Mouse (Mus musculus): ENCODE measurements around the gene Nme3.
A peak's percentile ranks its signal among the peaks of the same experiment; 100 is the strongest.
"Not testable (repeated sequence)": the region's sequence is repeated elsewhere in the genome, so short reads cannot be mapped to it uniquely, and the experiment has no call there.

Nme3 gene

DNA sequence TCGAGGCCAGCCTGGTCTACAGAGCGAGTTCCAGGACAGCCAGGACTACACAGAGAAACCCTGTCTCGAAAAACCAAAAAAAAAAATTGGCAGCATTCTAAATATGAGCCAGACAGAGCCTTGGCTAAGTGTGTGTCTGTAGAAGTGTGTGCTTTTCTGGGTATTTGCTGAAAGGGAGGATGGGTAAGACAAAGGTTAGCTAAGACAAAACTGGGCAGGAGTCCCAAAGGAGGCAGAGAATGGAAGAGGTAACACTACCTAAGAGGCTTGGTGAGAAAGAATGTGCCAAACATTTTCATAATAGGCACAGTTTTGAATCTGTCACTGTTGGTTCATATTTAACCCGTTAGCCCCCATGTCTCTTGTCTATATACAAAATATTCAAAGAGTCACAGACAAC lies 36.1 kb downstream of the Nme3 start:
- Histone ChIP-seq H3K4me3 (replicated peaks; ENCODE audit: low read length) (no peak overlapping the region), H3K9me3 (ENCODE audit: low read length) (no peaks in the 10 kb centered on the region), H3K4me1 (replicated peaks; ENCODE audit: low read depth, low read length) (peaks cover 29% of the 10 kb centered on the region), H3K36me3 (ENCODE audit: insufficient read depth, low read length) (peaks cover 41% of the 10 kb centered on the region), H3K27me3 (ENCODE audit: insufficient read depth, low read length) (no peaks in the 10 kb centered on the region)
- TF ChIP-seq POU5F1 (IDR thresholded peaks at IDR 0.05; ENCODE audit: borderline replicate concordance, low read length) (no peak), CTCF (conservative IDR thresholded peaks at IDR 0.05; ENCODE audit: low read length) (no peak), NANOG (IDR thresholded peaks at IDR 0.05; ENCODE audit: borderline replicate concordance, low read length) (no peak)

DNA sequence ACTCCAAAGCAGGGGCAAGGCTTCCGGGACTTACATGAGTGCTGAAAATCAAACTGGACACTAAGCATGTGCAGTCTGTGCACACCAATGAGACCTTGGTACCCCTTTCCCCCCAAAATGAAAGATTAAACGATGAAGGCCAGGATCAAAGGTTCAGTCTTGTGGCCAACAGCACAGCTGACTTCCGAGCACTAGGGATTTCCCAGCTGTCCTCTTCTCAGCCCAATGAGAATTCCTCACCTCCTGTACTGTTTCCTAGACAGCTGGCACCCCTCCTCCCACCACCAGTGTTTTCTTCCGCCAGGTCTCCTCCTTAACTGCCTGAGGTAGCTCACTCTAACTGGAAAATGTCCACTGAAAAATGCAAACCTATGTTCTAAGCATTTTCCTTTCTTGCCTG lies 36.9 kb downstream of the Nme3 start:
- Histone ChIP-seq H3K27me3 (ENCODE audit: insufficient read depth, low read length) (no peaks in the 10 kb centered on the region), H3K4me3 (replicated peaks; ENCODE audit: low read length) (no peak overlapping the region), H3K9me3 (ENCODE audit: low read length) (no peaks in the 10 kb centered on the region), H3K4me1 (replicated peaks; ENCODE audit: low read depth, low read length) (peaks cover 29% of the 10 kb centered on the region), H3K36me3 (ENCODE audit: insufficient read depth, low read length) (peaks cover 37% of the 10 kb centered on the region)
- TF ChIP-seq POU5F1 (IDR thresholded peaks at IDR 0.05; ENCODE audit: borderline replicate concordance, low read length) (no peak), NANOG (IDR thresholded peaks at IDR 0.05; ENCODE audit: borderline replicate concordance, low read length) (no peak), CTCF (conservative IDR thresholded peaks at IDR 0.05; ENCODE audit: low read length) (no peak)

DNA sequence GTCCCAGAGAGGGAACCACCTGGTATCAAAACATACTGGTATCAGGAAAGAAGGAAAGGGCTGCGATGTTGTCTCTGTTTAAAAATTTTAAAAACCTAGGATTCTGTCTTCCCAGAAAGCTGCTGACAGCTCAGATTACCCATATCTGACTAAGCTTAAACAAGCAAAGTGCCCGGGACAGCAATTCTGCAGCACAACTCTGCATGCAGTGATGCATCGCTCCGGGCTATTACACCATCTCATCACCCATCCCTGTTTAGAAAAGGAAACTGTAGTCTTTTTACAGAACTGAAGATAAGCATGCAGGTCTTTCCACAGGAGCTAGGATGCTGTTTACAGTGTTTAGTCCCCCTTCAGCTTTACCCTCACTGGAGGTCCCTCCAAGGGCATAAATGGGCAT lies 38.6 kb downstream of the Nme3 start:
- TF ChIP-seq CTCF (conservative IDR thresholded peaks at IDR 0.05; ENCODE audit: low read length): no peak
- TF ChIP-seq NANOG (IDR thresholded peaks at IDR 0.05; ENCODE audit: borderline replicate concordance, low read length): no peak
- TF ChIP-seq POU5F1 (IDR thresholded peaks at IDR 0.05; ENCODE audit: borderline replicate concordance, low read length): no peak
- no peaks in the 10 kb centered on the region for H3K9me3 ChIP-seq (ENCODE audit: low read length)
- H3K4me1 ChIP-seq (replicated peaks; ENCODE audit: low read depth, low read length): peaks cover 16% of the 10 kb centered on the region
- no peaks in the 10 kb centered on the region for H3K27me3 ChIP-seq (ENCODE audit: insufficient read depth, low read length)
- no peak overlapping the region for H3K4me3 ChIP-seq (replicated peaks; ENCODE audit: low read length)
- peaks cover 35% of the 10 kb centered on the region for H3K36me3 ChIP-seq (ENCODE audit: insufficient read depth, low read length)

DNA sequence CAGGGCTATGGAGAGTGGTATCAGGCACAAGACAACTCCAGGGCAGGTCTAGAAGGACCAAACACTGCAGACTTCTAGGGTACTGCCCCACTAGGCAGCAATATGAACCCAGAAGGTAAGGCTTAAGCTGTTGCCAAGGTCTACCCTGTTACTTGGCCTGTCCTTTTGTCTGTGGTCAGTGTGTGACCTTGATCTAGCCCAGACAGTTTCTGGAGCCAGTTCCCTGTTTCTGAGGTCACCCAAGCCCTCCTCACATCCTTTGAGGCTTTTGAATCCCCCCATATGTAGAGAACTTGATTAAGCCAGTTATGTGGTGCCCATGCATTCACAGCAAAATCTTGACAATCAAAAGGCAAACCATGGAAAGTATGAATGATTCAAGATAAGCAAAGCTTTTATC lies 39.4 kb downstream of the Nme3 start:
- Histone ChIP-seq H3K4me1 (replicated peaks; ENCODE audit: low read depth, low read length) (peaks cover 16% of the 10 kb centered on the region), H3K27me3 (ENCODE audit: insufficient read depth, low read length) (no peaks in the 10 kb centered on the region), H3K36me3 (ENCODE audit: insufficient read depth, low read length) (peaks cover 41% of the 10 kb centered on the region), H3K4me3 (replicated peaks; ENCODE audit: low read length) (peak overlapping the region; percentile 96), H3K9me3 (ENCODE audit: low read length) (no peaks in the 10 kb centered on the region)
- TF ChIP-seq POU5F1 (IDR thresholded peaks at IDR 0.05; ENCODE audit: borderline replicate concordance, low read length) (no peak), NANOG (IDR thresholded peaks at IDR 0.05; ENCODE audit: borderline replicate concordance, low read length) (no peak), CTCF (conservative IDR thresholded peaks at IDR 0.05; ENCODE audit: low read length) (no peak)

DNA sequence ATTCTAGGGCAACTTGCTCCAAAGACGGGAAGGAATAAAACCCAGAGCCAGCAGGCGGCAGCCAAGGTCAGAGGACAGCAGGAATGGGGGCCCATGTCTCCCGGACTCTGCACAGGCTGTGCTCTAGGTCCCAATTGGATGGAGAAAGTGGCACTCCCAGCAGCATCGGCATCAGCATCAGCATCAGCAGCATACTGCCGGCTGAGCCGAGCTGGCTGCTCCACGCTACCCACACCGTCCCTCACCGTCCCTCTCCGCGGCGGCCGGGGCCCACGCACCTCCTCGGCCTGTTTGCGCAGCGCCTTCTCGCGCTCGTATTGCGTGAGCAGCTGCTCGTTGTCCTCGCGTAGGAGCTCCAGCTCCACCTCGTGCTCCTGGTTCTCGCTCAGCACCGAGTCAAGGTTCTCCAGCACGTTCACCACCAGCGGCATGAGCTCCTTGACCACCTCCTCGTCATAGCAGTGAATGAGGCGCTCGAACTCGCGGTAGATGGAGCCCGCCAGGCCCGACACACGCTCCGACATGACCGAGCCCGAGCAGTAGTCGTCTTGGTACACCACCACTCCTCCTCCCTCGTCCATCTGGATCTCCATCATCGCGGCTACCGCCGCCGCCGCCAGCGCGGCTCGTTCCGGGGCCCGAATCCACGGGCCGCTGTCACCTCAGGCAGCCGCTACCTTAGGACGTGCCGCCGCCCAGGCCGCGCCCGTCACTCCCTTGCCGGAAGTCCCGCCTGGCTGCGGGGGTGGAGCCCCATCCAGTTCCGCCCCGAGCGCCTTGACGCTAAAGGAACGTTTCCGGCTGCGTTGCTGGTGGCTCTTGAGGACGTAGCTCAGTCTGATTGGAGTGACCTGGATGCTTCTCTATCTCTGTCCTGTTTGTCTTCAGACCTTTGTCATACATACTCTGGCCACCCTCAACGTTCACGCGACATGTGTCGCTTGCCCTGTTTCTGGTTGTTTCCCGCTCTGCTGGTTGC lies 40.2 kb downstream of the Nme3 start, which contains the start of gene Mapk8ip3:
Gene Mapk8ip3 (minus strand): TSS at position 719 of the 979 bp plus-strand sequence.
- no peak for TF ChIP-seq CTCF (conservative IDR thresholded peaks at IDR 0.05; ENCODE audit: low read length)
- no peak for TF ChIP-seq NANOG (IDR thresholded peaks at IDR 0.05; ENCODE audit: borderline replicate concordance, low read length)
- TF ChIP-seq POU5F1 (IDR thresholded peaks at IDR 0.05; ENCODE audit: borderline replicate concordance, low read length): no peak
- Histone ChIP-seq H3K36me3 (ENCODE audit: insufficient read depth, low read length) (peaks cover 49% of the 10 kb centered on the region), H3K4me1 (replicated peaks; ENCODE audit: low read depth, low read length) (peaks cover 16% of the 10 kb centered on the region), H3K27me3 (ENCODE audit: insufficient read depth, low read length) (no peaks in the 10 kb centered on the region), H3K4me3 (replicated peaks; ENCODE audit: low read length) (peak within 1 kb of the TSS; percentile 96), H3K9me3 (ENCODE audit: low read length) (no peaks in the 10 kb centered on the region)

DNA sequence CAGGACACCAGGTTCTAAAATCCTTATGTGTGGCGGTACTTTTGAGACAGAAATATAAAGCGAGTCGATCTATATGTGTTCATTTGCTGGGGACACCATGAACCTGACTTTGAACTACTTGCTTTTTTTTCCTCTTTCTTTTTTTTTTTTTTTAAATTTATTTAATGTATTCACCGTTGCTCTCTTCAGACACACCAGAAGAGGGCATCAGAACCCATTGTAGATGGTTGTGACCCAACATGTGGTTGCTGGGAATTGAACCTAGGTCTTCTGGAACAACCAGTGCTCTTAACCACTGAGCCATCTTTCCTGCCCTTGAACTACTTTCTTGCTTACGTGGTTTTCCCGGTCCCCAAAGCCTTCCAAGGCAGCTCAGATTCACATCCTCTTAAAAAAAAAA lies 41.0 kb downstream of the Nme3 start:
- peaks cover 16% of the 10 kb centered on the region for H3K4me1 ChIP-seq (replicated peaks; ENCODE audit: low read depth, low read length)
- peak overlapping the region; percentile 96 for H3K4me3 ChIP-seq (replicated peaks; ENCODE audit: low read length)
- H3K9me3 ChIP-seq (ENCODE audit: low read length): no peaks in the 10 kb centered on the region
- no peaks in the 10 kb centered on the region for H3K27me3 ChIP-seq (ENCODE audit: insufficient read depth, low read length)
- TF ChIP-seq NANOG (IDR thresholded peaks at IDR 0.05; ENCODE audit: borderline replicate concordance, low read length) (no peak), CTCF (conservative IDR thresholded peaks at IDR 0.05; ENCODE audit: low read length) (no peak), POU5F1 (IDR thresholded peaks at IDR 0.05; ENCODE audit: borderline replicate concordance, low read length) (no peak)
- peaks cover 52% of the 10 kb centered on the region for H3K36me3 ChIP-seq (ENCODE audit: insufficient read depth, low read length)

DNA sequence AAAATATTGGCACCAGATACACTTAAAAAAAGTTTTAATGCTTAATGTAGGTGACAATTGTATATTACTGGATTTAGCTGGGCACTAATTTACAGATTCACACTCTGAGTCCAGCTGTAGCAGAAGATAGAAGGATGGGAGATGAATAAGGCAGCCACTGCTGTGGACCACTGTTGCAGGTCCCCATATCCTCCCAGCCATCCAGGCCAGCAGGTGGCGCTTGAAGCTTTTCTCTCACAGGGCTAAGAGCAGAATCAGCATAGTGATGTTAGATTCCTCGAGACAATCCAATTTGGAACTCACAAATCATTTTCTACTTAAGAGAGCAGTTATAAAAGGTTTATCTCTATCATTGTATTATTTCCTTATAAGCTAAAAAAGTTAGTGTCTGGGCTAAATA lies 46.2 kb downstream of the Nme3 start:
- peaks cover 71% of the 10 kb centered on the region for H3K36me3 ChIP-seq (ENCODE audit: insufficient read depth, low read length)
- H3K4me3 ChIP-seq (replicated peaks; ENCODE audit: low read length); H3K9me3 ChIP-seq (ENCODE audit: low read length); H3K27me3 ChIP-seq (ENCODE audit: insufficient read depth, low read length): not testable (repeated sequence)
- TF ChIP-seq CTCF (conservative IDR thresholded peaks at IDR 0.05; ENCODE audit: low read length): peak; percentile 47
- H3K4me1 ChIP-seq (replicated peaks; ENCODE audit: low read depth, low read length): peaks cover 17% of the 10 kb centered on the region

DNA sequence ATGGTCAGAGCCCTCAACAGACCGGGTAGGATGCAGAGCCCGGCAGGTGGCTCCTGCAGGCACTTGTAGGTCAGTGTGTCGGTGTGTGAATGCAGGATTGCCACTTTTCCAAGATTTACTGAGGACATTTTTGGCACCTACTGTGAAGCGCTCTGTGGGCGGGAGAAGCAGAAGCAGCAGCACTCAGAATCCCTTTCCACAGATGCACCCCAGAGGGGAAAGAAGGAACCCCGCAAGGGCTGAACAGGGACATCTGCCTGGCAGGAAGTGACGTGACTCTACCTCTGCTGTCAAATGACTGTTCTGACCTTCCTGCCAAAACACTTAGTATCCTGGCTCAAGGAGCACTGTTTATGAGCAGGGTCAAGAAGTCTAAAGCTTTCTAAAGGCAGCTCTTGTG lies 46.7 kb downstream of the Nme3 start:
- H3K4me1 ChIP-seq (replicated peaks; ENCODE audit: low read depth, low read length): peaks cover 17% of the 10 kb centered on the region
- H3K36me3 ChIP-seq (ENCODE audit: insufficient read depth, low read length): peaks cover 77% of the 10 kb centered on the region
- H3K27me3 ChIP-seq (ENCODE audit: insufficient read depth, low read length): no peaks in the 10 kb centered on the region
- no peak for TF ChIP-seq CTCF (conservative IDR thresholded peaks at IDR 0.05; ENCODE audit: low read length)
- H3K9me3 ChIP-seq (ENCODE audit: low read length): no peaks in the 10 kb centered on the region
- H3K4me3 ChIP-seq (replicated peaks; ENCODE audit: low read length): peak overlapping the region; percentile 37

DNA sequence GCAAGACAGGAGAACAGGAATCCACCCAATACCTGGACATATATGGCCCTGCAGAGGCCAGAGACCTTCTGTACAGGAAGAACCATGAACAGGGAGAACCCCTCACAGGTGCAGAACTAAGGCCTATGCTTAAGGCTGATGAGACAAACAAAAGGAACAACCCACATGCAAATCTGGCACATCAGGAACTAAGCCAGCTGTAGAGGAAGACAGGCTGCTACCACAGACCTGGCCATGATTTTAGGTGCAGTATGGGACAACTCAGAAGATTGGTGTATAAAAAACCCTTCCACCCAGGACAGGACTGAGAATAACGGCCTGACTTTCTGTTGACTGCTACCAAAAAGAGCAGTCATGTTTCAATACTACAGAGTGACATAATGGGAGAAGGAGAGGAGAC lies 47.3 kb downstream of the Nme3 start:
- not testable (repeated sequence) for H3K27me3 ChIP-seq (ENCODE audit: insufficient read depth, low read length); H3K4me3 ChIP-seq (replicated peaks; ENCODE audit: low read length); H3K9me3 ChIP-seq (ENCODE audit: low read length)
- Histone ChIP-seq H3K4me1 (replicated peaks; ENCODE audit: low read depth, low read length) (peaks cover 19% of the 10 kb centered on the region), H3K36me3 (ENCODE audit: insufficient read depth, low read length) (peaks cover 82% of the 10 kb centered on the region)
